Mouse (Mus musculus) mammary gland, adult 2 months (tissue): ENCODE data around the gene Pnpla1. TPM values are rescaled to one million over a fixed set of nuclear protein-coding genes. Genes with fewer than 3 reads are reported as not detected.

ENCODE experiments used
- polyA plus RNA-seq: library from polyadenylated mRNA; depleted of rRNA; stranded (reverse); fragments of >200 nt; gene quantifications from 2 replicates; pipeline ENCODE4 v1.2.3, GENCODE M21; 2012; ENCODE audit warnings: low replicate concordance; rRNA removed

Gene Pnpla1
- polyA plus RNA-seq, result 0.04 and 0.36 TPM in 2 replicates

GRCm38 (mm10) chr17:28858205-28858604 lies at the start of gene Pnpla1:
TSS of gene Pnpla1 (plus strand) at chr17:28858411.

GRCm38 (mm10) chr17:28915060-28915628 lies 56.9 kb downstream of the Pnpla1 start, which contains the start of gene 4930539E08Rik:
TSS of gene 4930539E08Rik (minus strand) at chr17:28915324.

Other genes starting within 250 kb of the Pnpla1 start
- gene Srpk1, start 235.7 kb upstream of the Pnpla1 start, polyA plus RNA-seq, result 24.2 and 35.7 TPM in 2 replicates
- gene Slc26a8, start 168.2 kb upstream of the Pnpla1 start, polyA plus RNA-seq, result 1.2 and 2.3 TPM in 2 replicates
- gene Mapk14, start 167.1 kb upstream of the Pnpla1 start, polyA plus RNA-seq, result 88.2 and 111 TPM in 2 replicates
- 0.61 and 0.99 TPM in 2 replicates for gene AC170998.1, start 132.3 kb upstream of the Pnpla1 start, polyA plus RNA-seq
- gene Mapk13, start 89.1 kb upstream of the Pnpla1 start, polyA plus RNA-seq, result 11.3 and 15.1 TPM in 2 replicates
- 32.5 and 36.3 TPM in 2 replicates for gene Brpf3, start 57.3 kb upstream of the Pnpla1 start, polyA plus RNA-seq
- 0.27 and 0.68 TPM in 2 replicates for gene 4930539E08Rik, start 56.9 kb downstream of the Pnpla1 start, polyA plus RNA-seq
- gene Pxt1, start 85.4 kb downstream of the Pnpla1 start, polyA plus RNA-seq, result 3.3 and 5.0 TPM in 2 replicates
- gene Kctd20, start 93.5 kb downstream of the Pnpla1 start, polyA plus RNA-seq, result 56.6 and 72.2 TPM in 2 replicates
- 118 and 185 TPM in 2 replicates for gene Stk38, start 149.6 kb downstream of the Pnpla1 start, polyA plus RNA-seq
- 106 and 172 TPM in 2 replicates for gene Srsf3, start 174.2 kb downstream of the Pnpla1 start, polyA plus RNA-seq
- gene Cdkn1a, start 232.6 kb downstream of the Pnpla1 start, polyA plus RNA-seq, result 30.1 and 55.3 TPM in 2 replicates